Mouse (Mus musculus) retina, postnatal 1 day (tissue): ENCODE measurements around the gene Csde1.
A peak's percentile ranks its signal among the peaks of the same experiment; 100 is the strongest.

Source experiments
- DNase-seq: peaks from one replicate; pipeline ENCODE4 v3.0.0-alpha.2; 2012

Gene Csde1

DNA sequence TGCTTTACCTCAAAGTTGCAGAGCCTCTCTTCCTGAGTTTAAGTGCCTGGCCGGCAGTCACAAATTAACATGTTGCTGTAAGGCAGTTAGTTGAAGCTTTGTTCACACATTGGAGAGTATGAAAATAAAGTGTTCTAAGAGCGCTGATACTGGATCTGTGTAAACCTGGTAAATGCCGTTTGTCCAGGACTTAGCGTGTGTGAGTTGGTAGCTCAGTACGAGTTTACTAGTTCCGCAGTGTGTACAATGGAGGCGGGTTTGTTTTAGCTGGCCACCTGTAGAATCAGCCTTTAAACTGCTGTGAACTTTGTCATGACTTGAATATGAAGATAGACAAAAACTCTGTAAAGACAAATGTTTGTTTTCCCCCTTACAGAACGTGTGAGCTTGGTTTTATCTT is 46.7 kb downstream of the Csde1 start:
- DNase-seq = no peak

DNA sequence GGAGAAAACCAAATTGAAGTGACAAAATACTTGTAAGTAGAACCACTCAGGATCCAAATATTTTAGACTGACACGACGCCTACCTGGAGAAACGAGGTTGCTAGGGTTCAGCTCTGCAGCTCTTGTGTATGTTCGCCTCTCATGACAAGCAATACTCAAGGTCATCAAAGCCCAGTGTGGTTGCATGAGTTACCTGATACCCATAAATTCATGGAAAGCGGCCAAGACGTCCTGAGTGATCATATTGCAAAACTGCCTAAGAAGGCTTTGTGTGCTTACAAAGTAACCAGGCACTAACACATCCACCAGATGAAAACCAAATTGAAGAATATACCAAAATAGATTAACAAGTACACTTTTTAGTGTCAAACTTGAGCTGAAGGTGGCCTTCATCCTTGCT is 48.7 kb downstream of the Csde1 start:
- no peak for DNase-seq

DNA sequence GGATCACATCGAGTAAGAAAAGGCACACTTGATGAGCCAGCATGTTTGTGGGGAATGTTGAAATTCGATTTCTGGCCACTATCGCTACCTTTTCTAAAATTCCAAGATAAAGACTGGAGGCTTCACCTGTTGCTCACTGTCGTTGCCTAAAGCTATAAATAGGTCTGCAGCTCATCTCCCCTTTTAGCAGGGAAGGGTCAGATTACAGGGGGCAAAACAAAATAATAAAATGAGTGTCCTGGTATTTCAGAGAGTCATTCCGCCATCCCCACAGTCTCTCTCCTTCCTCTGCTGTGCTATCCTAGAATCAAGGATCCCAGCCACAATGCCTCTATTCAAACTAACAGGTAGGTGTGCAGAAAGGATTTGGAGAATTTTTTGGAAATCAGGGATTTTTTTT is 53.5 kb downstream of the Csde1 start, which contains the start of gene Ampd1:
TSS of gene Ampd1 (plus strand) at position 244 of the 400 bp plus-strand sequence.
- DNase-seq = no peak

DNA sequence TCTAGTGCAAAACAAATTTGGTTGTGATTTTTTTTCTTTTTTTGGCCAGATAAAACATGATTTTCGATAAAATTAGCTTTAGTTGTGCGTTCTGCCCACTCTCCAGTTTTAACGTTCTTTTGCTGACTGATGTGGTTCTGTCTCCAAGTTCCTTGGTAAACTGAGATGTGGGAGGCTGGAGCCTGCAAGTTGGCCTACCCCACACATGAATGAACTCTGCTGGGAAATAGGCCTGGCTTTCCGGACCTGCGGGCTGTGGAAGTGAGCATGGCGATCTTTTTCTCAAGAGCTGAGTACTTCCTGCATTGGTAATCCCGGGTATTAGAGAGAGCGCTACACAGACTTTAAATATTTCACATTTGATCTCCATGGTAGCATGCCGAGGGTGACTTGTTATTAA is 55.6 kb downstream of the Csde1 start:
- no peak for DNase-seq

DNA sequence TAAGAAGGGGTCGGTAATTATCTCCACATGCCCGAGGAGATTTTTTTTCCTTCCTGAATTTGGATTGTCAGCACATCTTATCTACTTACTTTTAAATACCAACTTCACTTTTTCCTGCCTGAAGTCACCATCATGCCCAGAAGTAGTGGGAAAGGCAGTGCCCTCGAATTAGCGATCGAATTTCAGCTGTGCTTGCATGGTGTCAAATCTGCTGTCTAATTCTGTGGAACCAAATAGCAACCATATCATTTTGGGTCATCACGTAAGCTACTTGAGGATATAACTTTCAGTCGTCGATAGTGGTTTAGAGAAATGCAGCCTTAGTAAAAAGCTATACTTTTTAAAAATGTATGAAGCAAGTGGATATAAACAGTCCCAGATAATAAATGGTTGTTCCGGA is 56.2 kb downstream of the Csde1 start:
- DNase-seq = no peak

DNA sequence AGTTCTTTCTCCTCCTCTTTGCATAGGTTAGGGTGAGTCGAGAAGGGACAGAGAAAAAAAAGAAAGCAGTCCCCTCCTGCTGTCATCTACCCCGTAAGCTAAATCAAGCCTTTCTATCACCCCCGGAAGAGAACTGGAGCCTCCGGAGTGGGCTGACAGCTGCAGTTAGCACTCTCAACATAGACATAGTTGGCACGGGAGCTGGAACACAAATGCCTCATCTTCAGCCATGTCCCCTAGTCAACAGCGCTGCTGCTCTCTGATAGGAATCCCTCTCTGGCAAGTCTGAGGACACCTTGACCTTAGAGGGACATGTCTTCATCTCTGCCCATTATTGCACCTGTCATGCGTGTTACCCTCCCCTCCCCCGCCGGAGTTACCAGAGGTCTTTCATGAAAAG is 59.1 kb downstream of the Csde1 start:
- no peak for DNase-seq

DNA sequence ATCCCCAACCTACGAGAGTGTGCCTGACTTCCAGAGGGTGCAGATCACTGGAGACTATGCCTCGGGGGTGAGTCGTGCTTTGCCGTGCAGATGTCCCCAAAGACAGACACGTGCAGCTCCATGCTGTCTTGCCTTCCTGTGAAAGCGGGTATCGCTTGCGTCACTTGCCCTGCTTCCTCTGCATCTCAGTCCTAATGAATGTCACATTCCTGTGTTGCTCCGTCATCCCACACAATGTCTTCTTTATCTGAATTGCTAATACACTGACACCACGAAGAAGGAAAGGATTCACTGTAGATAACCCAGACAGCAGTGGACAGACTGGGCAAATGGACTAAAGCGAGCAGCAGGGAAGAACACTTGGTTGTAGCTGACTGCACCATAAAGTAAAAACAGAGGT is 60.8 kb downstream of the Csde1 start:
- DNase-seq = peak; percentile 62

DNA sequence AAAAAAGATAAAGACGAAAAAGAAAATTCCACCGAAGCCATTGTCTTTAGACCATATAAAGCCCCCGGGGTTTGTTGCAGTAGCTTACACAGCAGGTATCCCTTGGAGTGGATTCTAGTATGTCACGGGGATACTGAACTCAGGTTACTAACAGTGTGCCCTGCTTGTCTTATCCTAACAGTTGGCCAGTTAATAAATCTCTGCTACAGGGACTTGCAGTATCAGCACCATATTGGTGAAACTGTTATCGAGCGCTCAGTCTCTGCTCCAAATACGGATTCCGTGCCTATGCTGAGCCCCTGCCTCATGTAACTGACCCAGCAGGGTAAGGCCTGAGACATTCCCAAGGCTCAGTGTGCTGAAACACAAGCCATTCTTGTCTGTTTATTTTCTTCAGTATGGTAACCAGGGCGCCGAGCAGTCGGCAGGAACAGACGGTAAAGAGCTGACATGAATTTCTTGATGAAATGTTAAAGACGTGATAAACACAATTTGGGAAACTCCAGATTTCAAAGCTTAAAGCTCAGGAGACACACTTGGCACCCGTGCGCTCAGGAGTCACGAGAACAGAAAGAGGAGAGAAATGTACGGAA is 61.7 kb downstream of the Csde1 start:
- no peak for DNase-seq

DNA sequence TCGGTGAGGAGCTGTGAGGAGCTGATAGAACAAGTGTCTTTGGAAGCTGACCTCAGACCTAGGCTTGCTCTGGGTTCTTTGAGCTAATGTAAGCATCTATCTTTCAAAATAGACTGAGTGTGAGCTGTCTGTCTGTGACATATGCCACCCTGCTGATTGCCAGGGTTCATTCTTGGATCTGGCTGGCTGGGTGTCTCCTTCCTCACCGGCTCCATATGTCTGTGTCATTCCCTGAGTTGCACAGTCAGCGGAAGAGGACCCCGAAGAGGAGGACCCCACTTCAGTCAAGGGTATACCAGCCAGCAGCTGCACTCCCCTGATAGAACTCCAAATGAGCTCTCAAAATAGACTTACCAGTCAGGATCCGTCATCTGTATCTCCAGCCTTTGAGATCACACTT is 62.5 kb downstream of the Csde1 start:
- no peak for DNase-seq

DNA sequence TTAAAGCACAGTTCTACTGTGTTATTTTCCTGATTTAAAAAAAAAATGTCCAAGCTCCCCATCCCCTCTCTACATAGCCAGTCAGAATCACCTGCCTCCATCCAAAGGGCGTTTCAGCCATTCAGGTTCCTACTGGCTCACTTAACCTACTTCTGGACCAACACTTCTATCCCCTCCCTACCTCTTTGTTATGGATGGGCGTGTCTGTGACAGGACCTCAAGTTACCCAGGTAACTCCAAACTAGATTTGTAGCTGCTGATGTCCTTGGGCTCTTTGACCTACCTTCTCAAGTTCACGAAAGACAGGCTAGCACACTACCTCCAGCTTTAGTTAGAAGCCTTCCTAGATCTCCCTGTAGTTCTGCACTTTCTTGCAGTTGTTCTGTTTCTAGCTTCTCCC is 65.8 kb downstream of the Csde1 start:
- no peak for DNase-seq

DNA sequence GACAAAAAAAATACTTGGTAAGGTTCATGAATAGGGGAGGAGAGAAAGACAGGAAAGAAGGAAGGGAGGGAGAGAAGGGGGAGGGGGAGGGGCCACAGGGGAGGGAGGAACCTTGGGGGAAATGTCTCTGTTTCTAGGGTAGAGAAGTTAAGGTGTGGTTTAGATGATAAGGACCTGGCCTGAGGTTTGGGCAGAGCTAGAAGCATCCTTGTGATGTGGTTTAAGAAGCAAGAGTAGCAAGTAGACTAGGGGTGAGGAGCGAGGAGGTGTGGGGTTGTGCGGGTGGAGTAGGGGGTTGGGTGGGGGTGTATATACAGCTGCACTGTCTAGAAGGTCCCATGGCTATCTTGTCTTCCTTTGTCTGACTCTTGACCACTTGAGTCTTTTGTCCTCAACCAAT is 71.5 kb downstream of the Csde1 start:
- DNase-seq = no peak

DNA sequence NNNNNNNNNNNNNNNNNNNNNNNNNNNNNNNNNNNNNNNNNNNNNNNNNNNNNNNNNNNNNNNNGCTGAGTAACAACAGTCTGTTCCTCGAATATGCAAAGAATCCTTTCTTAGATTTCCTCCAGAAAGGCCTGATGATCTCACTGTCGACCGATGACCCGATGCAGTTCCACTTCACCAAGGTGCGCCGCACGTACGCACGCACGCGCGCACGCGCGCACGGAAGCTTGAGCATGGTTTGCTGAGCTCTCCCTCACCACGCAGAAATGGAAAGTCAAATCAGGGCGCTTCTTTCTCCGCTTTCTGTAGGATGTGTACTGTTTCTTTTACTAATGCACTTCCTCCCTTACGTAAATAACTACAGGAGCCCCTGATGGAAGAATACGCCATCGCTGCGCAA is 78.4 kb downstream of the Csde1 start:
- no peak for DNase-seq

DNA sequence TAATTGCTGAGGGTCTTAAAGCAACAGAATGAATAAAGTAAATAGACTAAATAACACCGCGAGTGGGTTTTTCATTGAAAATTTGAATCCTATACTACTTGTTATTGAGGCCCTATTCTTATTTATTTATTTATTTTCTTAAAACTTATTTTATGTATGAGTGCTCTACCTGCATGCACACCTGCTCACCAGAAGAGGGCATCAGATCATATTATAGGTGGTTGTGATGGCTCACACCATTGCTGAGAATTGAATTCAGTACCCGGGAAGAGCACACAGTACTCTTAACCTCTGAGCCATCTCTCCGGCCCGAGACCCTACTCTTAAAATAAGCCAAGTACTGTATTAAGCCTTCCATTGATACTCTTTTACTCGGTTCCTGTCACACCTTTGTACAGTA is 79.4 kb downstream of the Csde1 start:
- DNase-seq = no peak

DNA sequence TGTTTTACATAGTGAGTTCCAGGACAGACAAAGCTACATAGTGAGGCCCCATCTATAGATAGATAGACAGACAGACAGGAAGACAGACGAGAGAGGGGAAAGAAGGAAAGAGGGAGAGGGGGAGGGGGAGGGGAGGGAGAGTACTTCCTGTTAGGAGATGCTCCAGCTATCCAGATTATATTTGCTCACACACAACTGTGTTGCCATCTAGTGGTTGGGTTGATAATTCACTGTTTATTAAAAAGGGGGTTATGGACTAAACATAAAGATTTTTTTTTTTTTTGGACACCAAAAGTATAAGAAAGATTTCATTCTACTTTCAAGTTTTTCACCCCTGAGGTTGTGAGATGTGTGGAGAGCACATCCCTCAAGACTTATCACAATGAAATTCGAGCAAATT is 80.5 kb downstream of the Csde1 start:
- DNase-seq = peak; percentile 31

DNA sequence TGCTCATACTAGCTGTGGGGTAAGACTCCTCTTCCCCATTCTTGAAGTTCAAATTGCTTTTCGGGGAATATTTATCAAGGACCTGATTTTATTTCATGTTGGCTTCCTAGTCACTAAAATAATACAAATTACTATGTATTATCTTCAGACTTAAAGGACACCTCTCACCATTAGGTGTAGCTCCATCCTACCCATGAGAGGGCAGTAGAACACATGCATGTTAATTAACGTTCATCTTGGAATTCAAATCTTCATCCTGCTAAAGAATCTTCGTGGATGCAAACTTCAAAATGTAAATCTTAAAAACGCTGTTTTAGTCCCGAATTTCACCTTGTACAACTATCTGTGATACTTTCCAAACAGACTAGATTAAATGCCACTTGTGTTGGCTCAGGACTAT is 81.0 kb downstream of the Csde1 start:
- no peak for DNase-seq

DNA sequence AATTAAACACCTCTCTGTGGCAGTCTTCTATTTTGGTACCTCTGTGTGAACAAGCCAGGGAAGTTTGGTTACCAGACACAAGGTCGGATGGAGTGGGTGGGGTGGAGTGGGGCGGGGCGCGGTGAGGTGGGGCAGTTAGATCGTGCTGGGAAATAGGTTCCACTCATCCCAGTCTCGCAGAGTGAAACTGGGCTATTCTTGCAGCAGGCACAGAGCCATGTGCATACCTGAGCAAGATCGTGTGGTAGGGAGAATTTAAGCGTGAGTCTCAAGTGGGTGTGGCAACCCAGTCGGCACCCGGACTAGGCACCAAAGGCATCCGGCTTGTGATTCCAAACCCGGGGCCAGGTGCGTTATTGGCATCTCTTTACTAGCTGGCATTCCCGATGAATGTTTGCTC is 81.7 kb downstream of the Csde1 start:
- peak; percentile 9 for DNase-seq

DNA sequence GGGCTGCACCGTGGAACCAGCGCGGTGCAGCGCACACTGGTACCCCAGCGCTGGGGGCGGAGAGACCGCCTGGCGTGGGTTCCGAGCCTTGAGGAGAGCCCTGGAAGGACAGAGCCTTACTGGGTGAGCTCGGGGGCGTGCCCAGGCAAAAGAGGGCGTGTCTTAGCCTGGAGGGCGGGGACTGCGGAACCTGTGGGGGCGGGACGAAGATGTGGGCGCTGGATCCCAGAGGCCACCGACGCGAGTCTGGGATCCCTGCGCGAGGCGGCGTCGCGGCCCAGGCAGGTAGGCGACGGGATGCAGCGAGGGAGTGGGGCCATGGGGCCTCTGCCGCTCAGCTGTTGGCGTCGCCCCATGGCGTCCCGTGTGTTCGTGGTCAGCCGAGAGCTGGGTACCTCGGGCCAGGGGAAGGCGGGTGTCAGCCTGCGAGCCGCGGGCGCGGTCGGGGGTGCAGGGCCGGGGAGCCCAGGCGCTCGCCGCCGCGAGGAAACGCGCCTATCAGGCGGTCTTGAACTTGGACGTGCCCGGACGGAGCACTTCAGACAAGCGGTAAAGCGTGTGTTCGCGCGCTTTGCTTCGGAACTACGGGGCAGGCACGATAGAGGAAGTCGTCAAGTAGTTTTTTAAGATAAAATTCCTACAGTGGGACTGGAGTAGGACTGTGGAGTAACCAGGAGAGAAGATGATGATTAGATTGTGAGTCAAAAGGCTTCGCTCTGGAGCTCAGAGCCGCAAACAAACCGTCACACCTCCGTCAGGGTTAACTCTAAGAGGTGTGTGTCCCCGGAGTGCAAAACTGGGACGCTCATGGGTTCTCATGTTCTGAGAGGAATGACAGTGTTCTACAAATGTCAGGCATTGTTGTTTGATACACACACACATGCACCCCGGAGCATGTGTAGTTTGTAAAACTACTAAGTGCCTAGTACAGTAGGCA is 82.5 kb downstream of the Csde1 start, which contains the start of gene Dennd2c:
TSS of gene Dennd2c (plus strand) at position 151 of the 937 bp plus-strand sequence.
- peak; percentile 93 for DNase-seq
